8 mouse cellular contexts compared by ENCODE assay signal in the genomic region with DNA sequence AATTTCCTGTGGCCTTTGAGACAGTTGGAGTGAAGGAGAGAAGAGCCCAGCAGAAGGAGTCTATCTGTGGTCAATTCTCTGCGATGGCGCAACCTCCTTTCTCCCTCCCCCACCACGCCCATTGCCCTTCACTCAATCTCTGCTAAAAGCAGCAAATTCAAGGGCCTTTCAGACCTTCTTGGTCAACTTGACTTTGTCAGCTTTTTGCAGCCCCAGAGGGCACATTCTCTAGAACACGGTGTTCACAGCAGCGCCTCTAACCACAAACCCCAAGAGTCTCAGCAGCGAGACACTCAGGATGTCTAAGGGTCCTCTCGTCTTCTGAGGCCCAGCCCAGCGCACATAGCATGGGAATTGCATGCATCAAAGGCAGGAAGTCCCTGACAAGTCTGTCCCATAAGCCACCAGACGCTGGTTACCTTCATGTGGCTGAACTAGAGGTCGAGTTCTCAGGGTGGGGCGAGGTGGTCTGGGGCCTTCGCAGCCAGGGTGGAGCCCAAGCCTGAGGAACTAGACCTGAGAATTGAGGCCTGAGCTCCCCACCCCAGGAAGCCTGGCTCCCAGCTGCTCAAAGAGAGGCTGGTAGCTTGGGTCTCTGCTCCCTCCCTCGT. TPM values are rescaled to one million over a fixed set of nuclear protein-coding genes. Genes with fewer than 3 reads are reported as not detected.
A peak's percentile ranks its signal among the peaks of the same experiment; 100 is the strongest.
DNase-seq lines count a peak whose midpoint lies in the region; ATAC-seq and TF ChIP-seq lines count a peak whose summit lies in the region.

No protein-coding gene starts in this region.

- H3K4me2 ChIP-seq in hindbrain, postnatal 0 days (ENCODE audit: low read depth, low read length): no peak overlapping the region

- H3K4me1 ChIP-seq in kidney, adult 2 months (ENCODE audit: control insufficient read depth, insufficient read depth, low read length): no peaks in the 10 kb centered on the region
- H3K4me1 ChIP-seq in hindbrain, postnatal 0 days (ENCODE audit: insufficient read depth, low read length): no peaks in the 10 kb centered on the region

- H3K9ac ChIP-seq in hindbrain, postnatal 0 days (replicated peaks; ENCODE audit: low read length): no peak overlapping the region

- peak; percentile 52 for DNase-seq in kidney, adult 2 months
- DNase-seq in kidney, adult 9 months: no peak
- peak; percentile 70 for DNase-seq in lung, postnatal 14 days
- DNase-seq in thymus, postnatal 14 days: peak; percentile 73
- DNase-seq in hindbrain, postnatal 0 days (ENCODE audit: low spot score): no peak
- no peak for DNase-seq in cerebellum, postnatal 10 days
- no peak for DNase-seq in embryo, embryonic 9.5 days (ENCODE audit: extremely low spot score)

- 68% methylated on average over 13 of the region's 13 CpGs for WGBS in kidney, adult 2 months
- WGBS in hindbrain, postnatal 0 days: 77% methylated on average over 13 of the region's 13 CpGs

- no peak for TF ChIP-seq POLR2A in kidney, adult 2 months (IDR thresholded peaks at IDR 0.05; ENCODE audit: low read depth, low read length)

- H3K36me3 ChIP-seq in kidney, adult 2 months (ENCODE audit: control insufficient read depth, insufficient read depth, low read length): no peaks in the 10 kb centered on the region
- no peaks in the 10 kb centered on the region for H3K36me3 ChIP-seq in hindbrain, postnatal 0 days (ENCODE audit: insufficient read depth, low read length)

- no peaks in the 10 kb centered on the region for H3K27me3 ChIP-seq in kidney, adult 2 months (replicated peaks; ENCODE audit: control insufficient read depth, insufficient read depth, low read length)
- no peaks in the 10 kb centered on the region for H3K27me3 ChIP-seq in hindbrain, postnatal 0 days (ENCODE audit: insufficient read depth, low read length)

- H3K9me3 ChIP-seq in hindbrain, postnatal 0 days (ENCODE audit: low read length): no peaks in the 10 kb centered on the region

- H3K4me3 ChIP-seq in kidney, adult 2 months (ENCODE audit: insufficient read depth, low read depth, low read length): no peak overlapping the region
- no peak overlapping the region for H3K4me3 ChIP-seq in hindbrain, postnatal 0 days (ENCODE audit: low read length)

- H3K27ac ChIP-seq in kidney, adult 2 months (ENCODE audit: insufficient read depth, low read depth, low read length): no peak overlapping the region
- H3K27ac ChIP-seq in hindbrain, postnatal 0 days: no peak overlapping the region

- peak; percentile 52 to 62 for ATAC-seq in hematopoietic stem cell, adult 5-6 weeks (replicated peaks in 1 of 2; ENCODE audit: insufficient read depth in 1 of 2, low FRiP score in 2 of 2, low TSS enrichment in 1 of 2, low read depth in 1 of 2, poor library complexity in 2 of 2, severe bottlenecking in 2 of 2)
- no peak for ATAC-seq in hindbrain, postnatal 0 days

- no peak for TF ChIP-seq CTCF in kidney, adult 2 months (conservative IDR thresholded peaks at IDR 0.05; ENCODE audit: insufficient read depth, insufficient read length, low read depth, low read length)
- no peak for TF ChIP-seq CTCF in hindbrain, postnatal 0 days (IDR thresholded peaks at IDR 0.05; ENCODE audit: low read depth)

RNA-seq across cellular contexts. Expression of gene Kpna2, which starts 37.8 kb away (rescaled TPM):
- polyA plus RNA-seq in kidney, adult 2 months (2012; rRNA removed): 11.9 and 14.1 TPM in 2 replicates
- 104 and 116 TPM in 2 replicates for total RNA-seq in hematopoietic stem cell, adult 5-6 weeks (2017)
- total RNA-seq in hindbrain, postnatal 0 days (2014; rRNA removed): 85.8 and 94.4 TPM in 2 replicates
- polyA plus RNA-seq in hindbrain, postnatal 0 days (2015; fragmentation: Nextera tagmentation; extraction: Ambion mirVana): 106 and 111 TPM in 2 replicates

RNA-seq across cellular contexts. Expression of gene Smurf2, which starts 41.1 kb away (rescaled TPM):
- 12.1 and 14.7 TPM in 2 replicates for polyA plus RNA-seq in kidney, adult 2 months (2012; rRNA removed)
- 46.9 and 50.8 TPM in 2 replicates for total RNA-seq in hematopoietic stem cell, adult 5-6 weeks (2017)
- total RNA-seq in hindbrain, postnatal 0 days (2014; rRNA removed): 27.2 and 35.7 TPM in 2 replicates
- polyA plus RNA-seq in hindbrain, postnatal 0 days (2015; fragmentation: Nextera tagmentation; extraction: Ambion mirVana): 8.7 TPM in 2 replicates

Comparison
In these comparisons a context has a peak if more than half of its experiments do, and no peak if none do; other contexts are left out.
1. DNase-seq: peak in kidney, adult 2 months (single experiment), lung, postnatal 14 days (single experiment) and thymus, postnatal 14 days (single experiment); none in kidney, adult 9 months (single experiment), hindbrain, postnatal 0 days (single experiment), cerebellum, postnatal 10 days (0 of 2) and embryo, embryonic 9.5 days (single experiment).